Mouse (Mus musculus): ENCODE data around the gene Cacna1s. TPM values are rescaled to one million over a fixed set of nuclear protein-coding genes. Genes with fewer than 3 reads are reported as not detected.

Cacna1s gene
- polyA plus RNA-seq, 1 experiment from 2014 or later, result not detected

DNA sequence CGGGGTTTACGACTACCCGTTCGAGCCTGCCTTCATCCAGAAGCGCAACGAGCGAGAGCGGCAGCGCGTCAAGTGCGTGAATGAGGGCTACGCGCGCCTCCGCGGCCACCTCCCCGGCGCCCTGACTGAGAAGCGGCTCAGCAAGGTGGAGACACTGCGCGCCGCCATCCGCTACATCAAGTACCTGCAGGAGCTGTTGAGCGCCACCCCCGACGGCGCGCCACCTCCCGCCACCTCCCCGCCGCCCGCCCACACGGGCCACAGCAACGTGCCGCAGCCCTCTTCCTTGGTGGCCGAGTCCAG, 1.6 kb upstream of the Cacna1s start:
- peak overlapping the region; percentile 28 for H3K4me3 ChIP-seq (ENCODE audit: low read depth, low read length)
- no peak overlapping the region for H3K27ac ChIP-seq (ENCODE audit: low read depth)
- peaks cover 32% of the 10 kb centered on the region for H3K27me3 ChIP-seq (ENCODE audit: insufficient read depth, low read length)
- H3K36me3 ChIP-seq (ENCODE audit: insufficient read depth), result no peaks in the 10 kb centered on the region
- under 1% methylated on average over 36 of the region's 36 CpGs for WGBS
- no peak for TF ChIP-seq CTCF (IDR thresholded peaks at IDR 0.05; ENCODE audit: low read depth)
- H3K4me1 ChIP-seq (ENCODE audit: insufficient read depth), result no peaks in the 10 kb centered on the region
- peak; percentile 29; the same call in 1 of the 2 replicates for ATAC-seq (ENCODE audit: insufficient read depth)
- DNase-seq, result peak; percentile 34
- H3K9ac ChIP-seq, result no peak overlapping the region
- peak overlapping the region; percentile 55 for H3K4me2 ChIP-seq
- no peaks in the 10 kb centered on the region for H3K9me3 ChIP-seq (ENCODE audit: low read depth, low read length)

DNA sequence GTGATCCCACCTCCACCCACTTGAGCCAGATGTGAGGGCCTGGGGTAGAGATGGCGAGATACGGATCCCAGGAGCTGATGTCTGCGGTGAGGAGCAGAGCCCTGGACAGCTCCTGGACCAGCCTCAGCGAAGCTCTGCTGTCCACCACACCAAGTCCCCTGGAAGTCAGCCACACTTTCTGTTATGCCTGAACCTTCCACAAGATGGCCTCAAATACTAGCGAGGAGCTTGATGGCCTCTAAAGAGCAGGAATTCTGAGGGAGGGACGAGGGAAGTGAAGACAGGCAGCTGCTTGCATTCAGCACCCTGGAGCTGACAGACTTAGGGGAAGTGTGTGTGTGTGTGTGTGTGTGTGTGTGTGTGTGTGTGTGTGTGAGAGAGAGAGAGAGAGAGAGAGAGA, 1.1 kb upstream of the Cacna1s start:
- H3K4me3 ChIP-seq (ENCODE audit: low read depth, low read length), result peak overlapping the region; percentile 28; the same call in 1 of the 2 replicates
- H3K27ac ChIP-seq (ENCODE audit: low read depth), result no peak overlapping the region
- peak; percentile 85 for ATAC-seq (ENCODE audit: insufficient read depth)
- no peaks in the 10 kb centered on the region for H3K36me3 ChIP-seq (ENCODE audit: insufficient read depth)
- no peaks in the 10 kb centered on the region for H3K9me3 ChIP-seq (ENCODE audit: low read depth, low read length)
- H3K27me3 ChIP-seq (ENCODE audit: insufficient read depth, low read length), result peaks cover 32% of the 10 kb centered on the region
- peak; percentile 97 for DNase-seq
- WGBS, result under 1% methylated on average over 6 of the region's 6 CpGs
- H3K9ac ChIP-seq, result no peak overlapping the region
- H3K4me1 ChIP-seq (ENCODE audit: insufficient read depth), result no peaks in the 10 kb centered on the region
- H3K4me2 ChIP-seq, result peak overlapping the region; percentile 55
- TF ChIP-seq CTCF (IDR thresholded peaks at IDR 0.05; ENCODE audit: low read depth), result peak; percentile 94

DNA sequence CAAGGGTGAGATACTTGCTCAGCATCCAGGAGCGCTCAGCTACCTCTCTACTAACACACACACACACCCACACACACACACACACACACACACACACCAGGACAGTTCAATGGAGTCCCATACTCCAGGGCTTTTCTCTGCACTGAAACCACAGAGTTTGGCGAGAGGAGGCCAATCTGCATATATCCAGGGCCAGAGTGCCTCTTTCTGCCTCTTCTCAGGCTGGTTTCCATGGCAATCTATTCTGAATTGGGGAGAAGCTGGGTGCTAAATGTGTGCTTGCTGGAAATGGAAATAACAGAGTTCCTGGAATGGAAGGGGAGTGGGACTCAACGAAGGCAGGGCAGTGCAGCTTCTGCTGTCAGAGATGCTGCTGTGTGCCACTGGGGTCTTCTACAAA, 3.2 kb downstream of the Cacna1s start:
- Histone ChIP-seq H3K9ac (no peak overlapping the region), H3K4me2 (no peak overlapping the region), H3K4me3 (ENCODE audit: low read depth, low read length) (no peak overlapping the region), H3K4me1 (ENCODE audit: insufficient read depth) (no peaks in the 10 kb centered on the region), H3K9me3 (ENCODE audit: low read depth, low read length) (no peaks in the 10 kb centered on the region), H3K27ac (ENCODE audit: low read depth) (no peak overlapping the region), H3K36me3 (ENCODE audit: insufficient read depth) (no peaks in the 10 kb centered on the region), H3K27me3 (ENCODE audit: insufficient read depth, low read length) (peaks cover 15% of the 10 kb centered on the region)
- DNase-seq (no peak), ATAC-seq (ENCODE audit: insufficient read depth) (no peak)
- no peak for TF ChIP-seq CTCF (IDR thresholded peaks at IDR 0.05; ENCODE audit: low read depth)
- WGBS, result 71% methylated on average over 3 of the region's 3 CpGs

DNA sequence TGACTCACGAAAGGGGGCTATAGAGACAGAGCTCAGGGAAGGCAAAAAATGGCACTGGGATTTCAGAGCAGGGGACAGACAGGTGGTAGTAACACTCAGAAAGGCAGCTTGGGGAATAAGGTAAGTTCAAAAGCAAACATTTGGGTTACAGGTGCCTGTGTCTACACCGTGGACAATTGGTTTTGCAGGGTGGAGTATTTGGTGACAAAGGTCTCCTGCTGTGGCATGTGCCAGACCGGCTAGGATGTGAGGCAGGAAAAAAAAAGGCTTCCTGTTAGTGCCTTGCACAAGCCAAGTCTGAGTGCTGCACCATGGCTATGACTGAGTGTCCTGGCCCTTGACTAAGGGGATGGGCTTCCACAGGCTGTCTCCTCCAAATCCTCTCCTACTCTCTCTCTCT, 6.0 kb downstream of the Cacna1s start:
- ATAC-seq (ENCODE audit: insufficient read depth) (no peak), DNase-seq (no peak)
- Histone ChIP-seq H3K27ac (ENCODE audit: low read depth) (no peak overlapping the region), H3K4me3 (ENCODE audit: low read depth, low read length) (no peak overlapping the region), H3K27me3 (ENCODE audit: insufficient read depth, low read length) (no peaks in the 10 kb centered on the region), H3K4me1 (ENCODE audit: insufficient read depth) (no peaks in the 10 kb centered on the region), H3K4me2 (no peak overlapping the region), H3K9ac (no peak overlapping the region), H3K36me3 (ENCODE audit: insufficient read depth) (no peaks in the 10 kb centered on the region), H3K9me3 (ENCODE audit: low read depth, low read length) (no peaks in the 10 kb centered on the region)
- TF ChIP-seq CTCF (IDR thresholded peaks at IDR 0.05; ENCODE audit: low read depth), result no peak
- 38% methylated on average over 3 of the region's 3 CpGs for WGBS

DNA sequence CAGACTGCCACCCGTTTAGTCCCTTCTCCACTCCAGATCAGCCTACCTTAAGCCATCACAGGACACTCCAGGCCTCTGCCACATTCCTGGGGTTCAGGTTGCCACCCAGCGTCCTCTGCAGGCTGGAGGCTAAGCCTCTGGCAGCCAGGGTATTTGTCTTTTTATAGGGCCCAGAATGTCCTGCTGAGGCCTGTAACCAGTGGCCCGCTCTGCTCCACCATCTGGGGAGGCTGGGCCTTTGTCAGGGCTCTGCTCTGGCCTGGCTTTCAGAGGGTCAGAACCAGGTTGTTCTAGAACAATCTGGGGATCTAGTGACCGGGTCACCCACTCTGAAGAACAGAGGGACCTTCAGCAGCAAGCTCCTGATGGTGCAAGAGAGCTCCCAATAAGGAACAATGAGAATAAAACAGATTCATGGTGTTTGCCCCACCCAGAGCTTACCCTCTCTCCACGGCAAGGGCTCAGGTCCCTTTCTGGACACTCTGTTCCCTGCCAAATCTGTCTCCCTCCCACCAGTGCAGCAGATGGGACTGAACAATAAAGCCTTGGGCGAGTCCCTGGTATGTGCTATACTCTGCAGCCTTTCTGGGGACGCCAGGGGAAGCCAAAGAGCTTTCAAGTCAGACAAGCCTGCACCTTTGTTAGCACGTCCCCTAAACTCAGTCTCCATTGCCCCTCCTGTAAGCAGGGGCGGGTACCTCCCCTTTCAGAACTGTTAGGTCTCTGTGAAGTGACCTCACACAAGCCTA, 8.7 kb downstream of the Cacna1s start:
- Histone ChIP-seq H3K9ac (no peak overlapping the region), H3K4me3 (ENCODE audit: low read depth, low read length) (no peak overlapping the region), H3K27me3 (ENCODE audit: insufficient read depth, low read length) (no peaks in the 10 kb centered on the region), H3K27ac (ENCODE audit: low read depth) (no peak overlapping the region), H3K36me3 (ENCODE audit: insufficient read depth) (no peaks in the 10 kb centered on the region), H3K4me2 (no peak overlapping the region), H3K9me3 (ENCODE audit: low read depth, low read length) (no peaks in the 10 kb centered on the region), H3K4me1 (ENCODE audit: insufficient read depth) (no peaks in the 10 kb centered on the region)
- no peak for TF ChIP-seq CTCF (IDR thresholded peaks at IDR 0.05; ENCODE audit: low read depth)
- WGBS, result 57% methylated on average over 9 of the region's 9 CpGs
- no peak for DNase-seq
- no peak for ATAC-seq (ENCODE audit: insufficient read depth)

DNA sequence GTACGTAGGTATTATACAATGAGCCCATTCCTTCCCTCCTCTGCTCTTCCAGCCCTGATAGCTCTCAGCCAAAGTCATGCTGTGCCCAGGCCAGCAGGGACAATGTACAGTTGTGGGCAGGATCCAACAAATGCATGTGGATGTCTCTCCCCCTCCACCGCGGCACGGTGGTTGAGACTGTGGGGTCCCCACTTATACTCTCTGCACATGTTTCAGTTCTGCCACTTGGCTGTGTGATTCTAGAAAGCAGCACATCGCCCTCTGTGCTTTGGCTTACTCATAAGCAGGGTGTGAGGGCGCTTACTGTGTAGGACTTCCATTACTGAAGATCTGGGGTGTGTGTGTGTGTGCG, 9.2 kb downstream of the Cacna1s start:
- Histone ChIP-seq H3K4me1 (ENCODE audit: insufficient read depth) (no peaks in the 10 kb centered on the region), H3K4me2 (no peak overlapping the region), H3K4me3 (ENCODE audit: low read depth, low read length) (no peak overlapping the region), H3K36me3 (ENCODE audit: insufficient read depth) (no peaks in the 10 kb centered on the region), H3K9me3 (ENCODE audit: low read depth, low read length) (no peaks in the 10 kb centered on the region), H3K27me3 (ENCODE audit: insufficient read depth, low read length) (no peaks in the 10 kb centered on the region), H3K27ac (ENCODE audit: low read depth) (no peak overlapping the region), H3K9ac (no peak overlapping the region)
- WGBS, result 82% methylated on average over 7 of the region's 7 CpGs
- ATAC-seq (ENCODE audit: insufficient read depth), result no peak
- no peak for TF ChIP-seq CTCF (IDR thresholded peaks at IDR 0.05; ENCODE audit: low read depth)
- no peak for DNase-seq

DNA sequence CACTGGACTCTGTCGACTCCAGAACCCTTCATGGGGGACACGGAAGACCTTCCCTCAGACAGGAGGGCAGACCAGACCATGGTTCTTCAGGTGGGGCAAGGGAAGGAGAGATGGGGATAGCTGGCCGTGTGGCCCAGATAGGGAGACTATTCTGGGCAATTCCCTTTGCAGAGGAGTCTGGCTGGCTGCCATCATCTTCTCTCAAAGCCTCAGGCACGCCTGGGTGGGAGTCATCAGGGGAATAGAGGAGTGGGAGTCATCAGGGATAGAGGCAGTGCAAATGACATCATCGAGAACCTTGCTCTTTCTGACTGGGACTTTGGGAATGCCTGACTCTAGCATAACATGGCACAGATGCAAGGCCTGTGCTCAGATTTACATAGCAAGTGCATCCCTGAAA, 11.4 kb downstream of the Cacna1s start:
- 61% methylated on average over 5 of the region's 5 CpGs for WGBS
- no peak for TF ChIP-seq CTCF (IDR thresholded peaks at IDR 0.05; ENCODE audit: low read depth)
- Histone ChIP-seq H3K4me1 (ENCODE audit: insufficient read depth) (no peaks in the 10 kb centered on the region), H3K9me3 (ENCODE audit: low read depth, low read length) (no peaks in the 10 kb centered on the region), H3K27ac (ENCODE audit: low read depth) (no peak overlapping the region), H3K4me3 (ENCODE audit: low read depth, low read length) (no peak overlapping the region), H3K36me3 (ENCODE audit: insufficient read depth) (no peaks in the 10 kb centered on the region), H3K27me3 (ENCODE audit: insufficient read depth, low read length) (no peaks in the 10 kb centered on the region), H3K4me2 (no peak overlapping the region), H3K9ac (no peak overlapping the region)
- no peak for ATAC-seq (ENCODE audit: insufficient read depth)
- DNase-seq, result no peak

Measured in lung, embryonic 14.5 days (tissue).